Mouse (Mus musculus): ENCODE data around the gene Slc6a9. TPM values are rescaled to one million over a fixed set of nuclear protein-coding genes. Genes with fewer than 3 reads are reported as not detected.

The Slc6a9 gene
- 5.3 and 6.7 TPM in 2 replicates for polyA plus RNA-seq (2015; fragmentation: Nextera tagmentation; extraction: Ambion mirVana)

DNA sequence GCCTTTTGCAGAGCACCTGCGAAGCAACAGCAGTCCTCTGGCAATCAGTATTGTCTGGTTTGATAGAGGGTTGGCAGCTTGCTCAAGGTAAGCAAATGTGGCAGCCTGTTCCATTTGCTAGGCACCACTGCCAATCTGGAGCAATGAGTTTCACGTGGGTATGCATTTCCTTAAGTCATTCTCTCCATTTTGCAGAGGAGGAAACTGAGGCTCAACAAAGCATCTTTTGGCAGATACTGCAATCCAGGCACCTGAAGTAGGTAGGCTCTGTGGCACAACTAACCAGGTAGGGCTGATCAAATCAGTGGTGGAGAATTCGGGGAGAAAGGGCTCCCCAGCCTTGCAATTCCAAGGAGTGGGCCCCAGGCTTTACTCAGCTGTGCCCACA is at the start of gene Slc6a9:
TSS of gene Slc6a9 (plus strand) at position 50 of the 388 bp plus-strand sequence.
- Histone ChIP-seq H3K4me2 (ENCODE audit: low read depth, low read length) (peak within 1 kb of the TSS; percentile 74), H3K27me3 (ENCODE audit: control insufficient read depth, insufficient read depth, low read length) (no peaks in the 10 kb centered on the region), H3K9ac (ENCODE audit: low read length) (peak within 1 kb of the TSS; percentile 80), H3K4me3 (ENCODE audit: low read length) (peak within 1 kb of the TSS; percentile 76), H3K27ac (ENCODE audit: low read length) (peak within 1 kb of the TSS; percentile 64), H3K9me3 (replicated peaks; ENCODE audit: control insufficient read depth, low read length) (no peaks in the 10 kb centered on the region), H3K36me3 (ENCODE audit: control insufficient read depth, insufficient read depth) (no peaks in the 10 kb centered on the region), H3K4me1 (ENCODE audit: control insufficient read depth, insufficient read depth, low read length) (peaks cover 30% of the 10 kb centered on the region)
- 35% methylated on average over 3 of the region's 3 CpGs for WGBS
- no peak for ATAC-seq (replicated peaks; ENCODE audit: extremely low read depth, insufficient read depth, low FRiP score)

DNA sequence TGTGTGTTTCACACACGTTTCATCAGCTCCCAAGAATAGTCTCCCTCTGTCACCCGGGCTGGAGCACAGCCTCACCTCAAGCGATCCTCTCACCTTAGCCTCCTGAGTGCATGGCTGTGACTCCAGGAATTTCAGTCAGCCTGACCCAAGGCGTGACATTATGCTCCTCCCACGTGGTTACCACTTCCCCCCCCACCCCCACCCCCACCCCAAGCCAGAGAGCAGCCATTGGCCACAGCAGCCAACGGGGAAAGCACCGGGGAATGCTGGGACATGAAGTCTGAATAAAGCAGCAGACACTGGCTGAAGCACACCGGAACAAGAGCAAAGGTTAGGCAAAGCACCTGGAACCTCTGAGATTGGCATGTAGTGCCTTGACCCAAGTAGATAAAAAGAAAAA is 47.3 kb upstream of the Slc6a9 start:
- H3K27me3 ChIP-seq (ENCODE audit: control insufficient read depth, insufficient read depth, low read length), result no peaks in the 10 kb centered on the region
- no peaks in the 10 kb centered on the region for H3K4me1 ChIP-seq (ENCODE audit: control insufficient read depth, insufficient read depth, low read length)
- H3K4me3 ChIP-seq (ENCODE audit: low read length), result peak overlapping the region; percentile 13; the same call in 1 of the 2 replicates
- 23% methylated on average over 8 of the region's 8 CpGs for WGBS
- peak overlapping the region; percentile 33 for H3K4me2 ChIP-seq (ENCODE audit: low read depth, low read length)
- H3K9me3 ChIP-seq (replicated peaks; ENCODE audit: control insufficient read depth, low read length), result no peaks in the 10 kb centered on the region
- peak; percentile 65 for ATAC-seq (replicated peaks; ENCODE audit: extremely low read depth, insufficient read depth, low FRiP score)
- no peak overlapping the region for H3K27ac ChIP-seq (ENCODE audit: low read length)
- H3K36me3 ChIP-seq (ENCODE audit: control insufficient read depth, insufficient read depth), result no peaks in the 10 kb centered on the region
- H3K9ac ChIP-seq (ENCODE audit: low read length), result no peak overlapping the region

DNA sequence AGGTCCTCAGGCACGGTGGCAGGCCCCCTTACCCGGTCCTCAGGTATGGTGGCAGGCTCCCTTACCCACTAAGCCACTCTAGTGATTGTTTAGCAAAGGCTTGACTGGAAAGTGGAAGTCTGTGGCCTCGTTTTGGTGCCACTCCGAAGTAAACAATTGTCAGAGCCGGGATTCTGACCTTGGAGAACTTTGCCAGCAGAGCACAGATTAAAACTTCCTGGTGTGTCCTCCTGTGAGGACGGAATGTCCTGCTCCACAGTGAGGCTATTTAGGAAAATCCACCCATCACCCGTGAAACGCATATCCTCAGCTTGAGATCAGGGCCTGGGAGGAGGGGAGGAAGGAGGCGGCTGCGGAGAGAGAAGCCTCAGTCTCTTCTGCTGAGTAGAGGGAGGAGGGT is 46.0 kb upstream of the Slc6a9 start:
- whole genome bisulfite sequencing, result 54% methylated on average over 10 of the region's 10 CpGs
- no peak overlapping the region for H3K4me3 ChIP-seq (ENCODE audit: low read length)
- no peaks in the 10 kb centered on the region for H3K36me3 ChIP-seq (ENCODE audit: control insufficient read depth, insufficient read depth)
- no peak overlapping the region for H3K27ac ChIP-seq (ENCODE audit: low read length)
- H3K9ac ChIP-seq (ENCODE audit: low read length), result no peak overlapping the region
- no peaks in the 10 kb centered on the region for H3K4me1 ChIP-seq (ENCODE audit: control insufficient read depth, insufficient read depth, low read length)
- no peak overlapping the region for H3K4me2 ChIP-seq (ENCODE audit: low read depth, low read length)
- H3K9me3 ChIP-seq (replicated peaks; ENCODE audit: control insufficient read depth, low read length), result no peaks in the 10 kb centered on the region
- H3K27me3 ChIP-seq (ENCODE audit: control insufficient read depth, insufficient read depth, low read length), result no peaks in the 10 kb centered on the region
- no peak for ATAC-seq (replicated peaks; ENCODE audit: extremely low read depth, insufficient read depth, low FRiP score)

DNA sequence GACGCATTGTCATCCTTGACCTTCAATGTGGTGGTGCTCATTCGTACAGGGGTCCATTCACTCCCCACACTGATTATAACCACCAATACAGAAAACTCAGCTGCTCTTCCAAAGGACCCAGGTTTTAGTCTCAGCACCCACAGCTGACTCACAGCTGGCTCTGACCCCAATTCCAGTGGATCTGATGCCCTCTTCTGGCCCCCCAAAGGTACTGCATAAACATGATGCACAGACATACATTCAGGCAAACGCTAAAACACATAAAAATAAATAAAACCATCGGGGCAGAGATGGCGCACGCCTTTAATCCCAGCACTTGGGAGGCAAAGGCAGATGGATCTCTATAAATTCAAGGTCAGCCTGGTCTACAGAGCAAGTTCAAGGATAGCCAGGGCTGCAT is 34.4 kb upstream of the Slc6a9 start:
- H3K9me3 ChIP-seq (replicated peaks; ENCODE audit: control insufficient read depth, low read length), result no peaks in the 10 kb centered on the region
- H3K4me2 ChIP-seq (ENCODE audit: low read depth, low read length), result no peak overlapping the region
- H3K27me3 ChIP-seq (ENCODE audit: control insufficient read depth, insufficient read depth, low read length), result no peaks in the 10 kb centered on the region
- no peaks in the 10 kb centered on the region for H3K4me1 ChIP-seq (ENCODE audit: control insufficient read depth, insufficient read depth, low read length)
- ATAC-seq (replicated peaks; ENCODE audit: extremely low read depth, insufficient read depth, low FRiP score), result no peak
- 82% methylated on average over 6 of the region's 6 CpGs for WGBS
- H3K36me3 ChIP-seq (ENCODE audit: control insufficient read depth, insufficient read depth), result no peaks in the 10 kb centered on the region
- no peak overlapping the region for H3K4me3 ChIP-seq (ENCODE audit: low read length)
- H3K27ac ChIP-seq (ENCODE audit: low read length), result no peak overlapping the region
- H3K9ac ChIP-seq (ENCODE audit: low read length), result no peak overlapping the region

DNA sequence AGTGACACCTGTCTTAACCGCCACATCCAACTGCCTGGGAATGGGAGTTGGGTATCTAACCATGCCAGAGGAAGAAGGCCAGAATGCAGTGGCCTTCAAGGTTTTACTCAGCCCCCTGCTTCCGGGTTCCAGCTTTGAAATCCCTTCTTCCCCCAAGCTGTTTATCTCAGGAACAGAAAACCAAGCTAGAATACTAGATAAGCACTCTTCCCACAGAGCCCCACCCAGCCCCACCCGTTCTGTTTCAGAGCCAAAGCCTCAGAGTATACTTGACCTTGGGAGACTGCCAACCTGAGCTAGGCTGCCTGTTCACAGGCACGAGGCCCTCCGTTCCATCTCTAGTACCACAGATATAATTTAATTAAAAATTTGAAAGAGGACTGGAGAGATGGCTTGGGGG is 27.3 kb upstream of the Slc6a9 start:
- Histone ChIP-seq H3K9me3 (replicated peaks; ENCODE audit: control insufficient read depth, low read length) (no peaks in the 10 kb centered on the region), H3K27me3 (ENCODE audit: control insufficient read depth, insufficient read depth, low read length) (no peaks in the 10 kb centered on the region), H3K4me3 (ENCODE audit: low read length) (no peak overlapping the region), H3K4me2 (ENCODE audit: low read depth, low read length) (no peak overlapping the region), H3K27ac (ENCODE audit: low read length) (no peak overlapping the region), H3K36me3 (ENCODE audit: control insufficient read depth, insufficient read depth) (no peaks in the 10 kb centered on the region), H3K4me1 (ENCODE audit: control insufficient read depth, insufficient read depth, low read length) (no peaks in the 10 kb centered on the region), H3K9ac (ENCODE audit: low read length) (no peak overlapping the region)
- ATAC-seq (replicated peaks; ENCODE audit: extremely low read depth, insufficient read depth, low FRiP score), result no peak
- WGBS, result 41% methylated on average over 5 of the region's 5 CpGs

DNA sequence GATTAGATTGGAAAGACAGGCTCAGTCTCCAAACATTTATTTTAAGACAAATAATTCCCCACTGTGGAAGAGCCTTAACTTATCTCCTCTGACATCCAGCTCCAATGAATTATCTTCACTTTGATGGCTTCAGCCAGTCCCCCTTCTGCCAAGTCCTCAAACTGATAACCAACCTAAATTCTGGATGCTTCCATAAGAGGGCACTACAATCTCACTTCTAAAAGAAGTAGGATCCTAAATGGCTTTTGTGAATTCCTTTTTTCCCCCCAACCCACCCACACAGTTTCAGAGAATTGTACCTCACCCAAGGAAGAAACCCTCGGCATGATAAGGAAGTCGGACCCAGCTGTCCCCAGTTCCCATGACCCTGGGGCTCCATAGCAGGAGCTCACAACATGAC is 23.4 kb upstream of the Slc6a9 start:
- H3K4me1 ChIP-seq (ENCODE audit: control insufficient read depth, insufficient read depth, low read length), result no peaks in the 10 kb centered on the region
- no peaks in the 10 kb centered on the region for H3K36me3 ChIP-seq (ENCODE audit: control insufficient read depth, insufficient read depth)
- H3K9ac ChIP-seq (ENCODE audit: low read length), result no peak overlapping the region
- no peak for ATAC-seq (replicated peaks; ENCODE audit: extremely low read depth, insufficient read depth, low FRiP score)
- H3K4me3 ChIP-seq (ENCODE audit: low read length), result no peak overlapping the region
- H3K27ac ChIP-seq (ENCODE audit: low read length), result no peak overlapping the region
- WGBS, result 37% methylated on average over 2 of the region's 2 CpGs
- no peaks in the 10 kb centered on the region for H3K27me3 ChIP-seq (ENCODE audit: control insufficient read depth, insufficient read depth, low read length)
- H3K9me3 ChIP-seq (replicated peaks; ENCODE audit: control insufficient read depth, low read length), result no peaks in the 10 kb centered on the region
- H3K4me2 ChIP-seq (ENCODE audit: low read depth, low read length), result no peak overlapping the region

DNA sequence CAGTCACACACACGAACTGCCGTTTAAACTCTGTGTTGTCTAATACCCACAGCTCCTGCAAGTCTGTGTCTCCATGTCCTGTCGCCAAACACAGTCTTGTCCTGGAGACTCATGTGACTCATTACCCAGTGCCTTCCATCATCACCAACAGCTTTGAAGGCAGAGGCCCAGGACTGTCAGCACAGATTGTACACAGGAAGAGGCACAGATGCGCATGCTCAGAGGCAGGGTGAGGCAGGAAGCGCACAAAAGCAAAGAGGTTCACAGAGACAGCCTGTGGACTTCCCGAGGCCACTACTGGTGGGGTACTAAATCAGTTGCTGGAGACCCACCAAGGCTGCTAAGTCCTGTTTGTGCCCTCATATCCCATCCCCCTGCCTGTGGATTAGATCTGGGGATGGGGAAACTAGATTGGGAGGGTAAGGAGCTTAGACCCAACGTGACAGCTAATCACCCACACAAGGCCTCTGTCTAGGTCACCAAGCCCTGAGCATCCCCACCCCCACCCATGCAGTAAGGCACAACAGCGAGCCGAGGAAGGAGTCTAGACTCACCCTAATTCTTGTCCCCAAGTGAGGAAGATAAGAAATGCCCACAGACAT is 20.6 kb upstream of the Slc6a9 start:
- Histone ChIP-seq H3K4me2 (ENCODE audit: low read depth, low read length) (no peak overlapping the region), H3K4me1 (ENCODE audit: control insufficient read depth, insufficient read depth, low read length) (no peaks in the 10 kb centered on the region), H3K27ac (ENCODE audit: low read length) (no peak overlapping the region), H3K9ac (ENCODE audit: low read length) (no peak overlapping the region), H3K36me3 (ENCODE audit: control insufficient read depth, insufficient read depth) (no peaks in the 10 kb centered on the region), H3K4me3 (ENCODE audit: low read length) (no peak overlapping the region), H3K9me3 (replicated peaks; ENCODE audit: control insufficient read depth, low read length) (peaks cover 9% of the 10 kb centered on the region), H3K27me3 (ENCODE audit: control insufficient read depth, insufficient read depth, low read length) (no peaks in the 10 kb centered on the region)
- 37% methylated on average over 9 of the region's 9 CpGs for WGBS
- no peak for ATAC-seq (replicated peaks; ENCODE audit: extremely low read depth, insufficient read depth, low FRiP score)

DNA sequence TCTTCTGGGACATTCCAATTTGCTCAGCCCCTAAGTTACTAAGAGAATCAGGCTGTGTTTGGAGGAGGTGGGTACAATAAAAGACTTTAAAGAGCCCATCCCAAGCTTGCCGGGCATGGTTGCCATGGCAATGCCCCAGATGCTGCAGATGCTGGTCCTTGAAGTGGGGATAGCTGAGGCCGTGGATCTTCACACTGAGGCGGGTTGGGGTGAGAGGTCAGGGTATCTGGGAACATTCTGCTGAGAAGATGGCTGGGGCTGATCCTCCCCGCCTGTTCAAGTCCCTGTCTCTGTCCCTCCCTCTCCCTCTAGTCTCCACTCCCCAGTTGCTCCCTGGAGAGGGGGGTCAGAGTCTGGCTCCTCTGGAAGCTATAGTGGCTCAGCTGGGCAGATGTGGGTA is 20.0 kb upstream of the Slc6a9 start:
- no peak overlapping the region for H3K9ac ChIP-seq (ENCODE audit: low read length)
- no peak for ATAC-seq (replicated peaks; ENCODE audit: extremely low read depth, insufficient read depth, low FRiP score)
- peaks cover 12% of the 10 kb centered on the region for H3K9me3 ChIP-seq (replicated peaks; ENCODE audit: control insufficient read depth, low read length)
- no peaks in the 10 kb centered on the region for H3K27me3 ChIP-seq (ENCODE audit: control insufficient read depth, insufficient read depth, low read length)
- H3K36me3 ChIP-seq (ENCODE audit: control insufficient read depth, insufficient read depth), result no peaks in the 10 kb centered on the region
- H3K4me1 ChIP-seq (ENCODE audit: control insufficient read depth, insufficient read depth, low read length), result no peaks in the 10 kb centered on the region
- no peak overlapping the region for H3K4me3 ChIP-seq (ENCODE audit: low read length)
- 60% methylated on average over 4 of the region's 4 CpGs for WGBS
- H3K27ac ChIP-seq (ENCODE audit: low read length), result no peak overlapping the region
- H3K4me2 ChIP-seq (ENCODE audit: low read depth, low read length), result no peak overlapping the region

DNA sequence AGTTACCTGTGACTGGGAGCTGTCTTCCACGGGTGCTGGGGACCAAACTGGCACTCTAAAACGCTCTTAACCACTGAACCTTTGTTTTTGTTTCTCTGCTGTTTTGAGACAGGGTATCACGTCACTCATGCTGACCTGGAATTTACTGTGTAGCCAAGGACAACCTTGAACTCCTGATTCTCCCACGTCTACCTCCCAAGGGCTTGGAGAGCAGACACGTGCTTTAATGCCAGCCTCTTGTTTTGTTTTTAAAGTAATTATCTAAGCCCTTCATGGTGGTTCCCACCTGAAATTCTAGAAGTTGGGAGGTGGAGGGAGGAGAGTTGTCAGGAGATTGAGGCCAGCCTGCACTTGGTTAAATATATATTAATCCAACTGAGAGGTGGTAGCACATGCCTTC is 17.5 kb upstream of the Slc6a9 start:
- no peak overlapping the region for H3K4me3 ChIP-seq (ENCODE audit: low read length)
- H3K4me2 ChIP-seq (ENCODE audit: low read depth, low read length), result no peak overlapping the region
- H3K9ac ChIP-seq (ENCODE audit: low read length), result no peak overlapping the region
- no peak overlapping the region for H3K27ac ChIP-seq (ENCODE audit: low read length)
- H3K36me3 ChIP-seq (ENCODE audit: control insufficient read depth, insufficient read depth), result no peaks in the 10 kb centered on the region
- H3K27me3 ChIP-seq (ENCODE audit: control insufficient read depth, insufficient read depth, low read length), result no peaks in the 10 kb centered on the region
- 67% methylated on average over 5 of the region's 5 CpGs for WGBS
- peaks cover 15% of the 10 kb centered on the region for H3K9me3 ChIP-seq (replicated peaks; ENCODE audit: control insufficient read depth, low read length)
- H3K4me1 ChIP-seq (ENCODE audit: control insufficient read depth, insufficient read depth, low read length), result no peaks in the 10 kb centered on the region
- no peak for ATAC-seq (replicated peaks; ENCODE audit: extremely low read depth, insufficient read depth, low FRiP score)

Measured in heart, embryonic 16.5 days (tissue).